Mouse (Mus musculus) lung, postnatal 0 days (tissue): ENCODE results near the gene Fgf2.

ENCODE experiments used
- CTCF ChIP-seq: IDR thresholded peaks from 2 replicates; pipeline ENCODE4 v1.5.1; 2016; ENCODE audit warnings: antibody characterized with exemption, mild to moderate bottlenecking
- EP300 ChIP-seq: IDR thresholded peaks from 2 replicates; pipeline ENCODE4 v1.6.1; 2016; ENCODE audit warnings: antibody characterized with exemption, mild to moderate bottlenecking, control low read depth

- TF ChIP-seq CTCF (no peak), EP300 (no peak)
Measured at GRCm38 (mm10) chr3:37398661-37399395, 50.7 kb downstream of the Fgf2 start.
